Mouse (Mus musculus) frontal cortex, postnatal 10 days (tissue): Measurements from ENCODE around the gene Fbxw14.
"Not testable (repeated sequence)": the region's sequence is repeated elsewhere in the genome, so short reads cannot be mapped to it uniquely, and the experiment has no call there.

ENCODE experiments used
- DNase-seq, 2 experiments: peaks; one replicate each; pipeline ENCODE4 v3.0.0; 2022; ENCODE audit warnings: low spot score in 2 of 2, mixed read lengths in 1 of 2

The Fbxw14 gene

GRCm38 (mm10) chr9:109287576-109287975 lies at the start of gene Fbxw14:
Gene Fbxw14 (minus strand): TSS chr9:109287676.
- not testable (repeated sequence) for DNase-seq

GRCm38 (mm10) chr9:109263041-109263440 lies 24.4 kb downstream of the Fbxw14 start:
- DNase-seq: no peak

- no peak for DNase-seq
Observed at GRCm38 (mm10) chr9:109234654-109235053, 52.8 kb downstream of the Fbxw14 start, which contains the start of gene Fbxw20. Gene Fbxw20 (minus strand): TSS chr9:109234754.
